Mouse (Mus musculus) cerebellum, adult 11-12 months (tissue): ENCODE data around the gene Stard13.

ENCODE experiments used
- DNase-seq: peaks from one replicate; pipeline ENCODE4 v3.0.0; 2022

The Stard13 gene

GRCm38 (mm10) chr5:151103284-151103683 lies 130.4 kb downstream of the Stard13 start:
- DNase-seq: no peak

- no peak for DNase-seq
These were observed 131.4 kb downstream of the Stard13 start for GRCm38 (mm10) chr5:151102262-151102661.

GRCm38 (mm10) chr5:151096012-151096411 lies 137.6 kb downstream of the Stard13 start:
- no peak for DNase-seq

- DNase-seq: no peak
These were observed 140.6 kb downstream of the Stard13 start for GRCm38 (mm10) chr5:151092886-151093665.

- DNase-seq: no peak
These were observed 142.6 kb downstream of the Stard13 start for GRCm38 (mm10) chr5:151090996-151091395.

GRCm38 (mm10) chr5:151089201-151089600 lies 144.4 kb downstream of the Stard13 start:
- no peak for DNase-seq

GRCm38 (mm10) chr5:151086425-151087202 lies 147.0 kb downstream of the Stard13 start:
- DNase-seq: no peak

- no peak for DNase-seq
These were observed 147.9 kb downstream of the Stard13 start for GRCm38 (mm10) chr5:151085749-151086148.

- no peak for DNase-seq
These were observed 153.4 kb downstream of the Stard13 start for GRCm38 (mm10) chr5:151080276-151080675.

- no peak for DNase-seq
These were observed 155.7 kb downstream of the Stard13 start for GRCm38 (mm10) chr5:151077953-151078352.

- DNase-seq: no peak
These were observed 156.7 kb downstream of the Stard13 start for GRCm38 (mm10) chr5:151076917-151077316.

GRCm38 (mm10) chr5:151074282-151074681 lies 159.4 kb downstream of the Stard13 start:
- DNase-seq: no peak

- no peak for DNase-seq
These were observed 162.2 kb downstream of the Stard13 start for GRCm38 (mm10) chr5:151071430-151071829.

- no peak for DNase-seq
These were observed 162.7 kb downstream of the Stard13 start for GRCm38 (mm10) chr5:151070896-151071295.

GRCm38 (mm10) chr5:151069569-151069968 lies 164.1 kb downstream of the Stard13 start:
- no peak for DNase-seq

- DNase-seq: no peak
These were observed 167.6 kb downstream of the Stard13 start for GRCm38 (mm10) chr5:151066016-151066415.

- no peak for DNase-seq
These were observed 168.4 kb downstream of the Stard13 start for GRCm38 (mm10) chr5:151065228-151065627.

GRCm38 (mm10) chr5:151061942-151062341 lies 171.7 kb downstream of the Stard13 start:
- DNase-seq: no peak

- no peak for DNase-seq
These were observed 173.2 kb downstream of the Stard13 start for GRCm38 (mm10) chr5:151060476-151060875.

- no peak for DNase-seq
These were observed 173.9 kb downstream of the Stard13 start for GRCm38 (mm10) chr5:151059772-151060171.

- no peak for DNase-seq
These were observed 174.3 kb downstream of the Stard13 start for GRCm38 (mm10) chr5:151059352-151059751.

- DNase-seq: no peak
These were observed 175.9 kb downstream of the Stard13 start for GRCm38 (mm10) chr5:151057716-151058115.

GRCm38 (mm10) chr5:151056920-151057294 lies 176.7 kb downstream of the Stard13 start:
- no peak for DNase-seq

- DNase-seq: no peak
These were observed 177.2 kb downstream of the Stard13 start for GRCm38 (mm10) chr5:151056255-151056919.
